Mouse (Mus musculus) forebrain, embryonic 14.5 days (tissue): Measurements from ENCODE around the gene Tbx2. TPM values are rescaled to one million over a fixed set of nuclear protein-coding genes. Genes with fewer than 3 reads are reported as not detected.

Experiments
- polyA plus RNA-seq: library from polyadenylated mRNA; unstranded; fragments of >200 nt; fragmentation: Nextera tagmentation; extraction: Ambion mirVana; gene quantifications from 2 replicates; pipeline ENCODE4 v1.2.1, GENCODE M21; 2014

Tbx2 gene
- polyA plus RNA-seq, 1 experiment from 2014 or later, result 0.48 TPM

Other genes starting within 250 kb of the Tbx2 start
- gene Gm11444, start 17.8 kb downstream of the Tbx2 start, polyA plus RNA-seq, result not detected in 2 replicates
- gene Tbx4, start 53.9 kb downstream of the Tbx2 start, polyA plus RNA-seq, result 0.11 and 0.13 TPM in 2 replicates